Comparison of ENCODE assay signal across 10 mouse cellular contexts in the genomic region with DNA sequence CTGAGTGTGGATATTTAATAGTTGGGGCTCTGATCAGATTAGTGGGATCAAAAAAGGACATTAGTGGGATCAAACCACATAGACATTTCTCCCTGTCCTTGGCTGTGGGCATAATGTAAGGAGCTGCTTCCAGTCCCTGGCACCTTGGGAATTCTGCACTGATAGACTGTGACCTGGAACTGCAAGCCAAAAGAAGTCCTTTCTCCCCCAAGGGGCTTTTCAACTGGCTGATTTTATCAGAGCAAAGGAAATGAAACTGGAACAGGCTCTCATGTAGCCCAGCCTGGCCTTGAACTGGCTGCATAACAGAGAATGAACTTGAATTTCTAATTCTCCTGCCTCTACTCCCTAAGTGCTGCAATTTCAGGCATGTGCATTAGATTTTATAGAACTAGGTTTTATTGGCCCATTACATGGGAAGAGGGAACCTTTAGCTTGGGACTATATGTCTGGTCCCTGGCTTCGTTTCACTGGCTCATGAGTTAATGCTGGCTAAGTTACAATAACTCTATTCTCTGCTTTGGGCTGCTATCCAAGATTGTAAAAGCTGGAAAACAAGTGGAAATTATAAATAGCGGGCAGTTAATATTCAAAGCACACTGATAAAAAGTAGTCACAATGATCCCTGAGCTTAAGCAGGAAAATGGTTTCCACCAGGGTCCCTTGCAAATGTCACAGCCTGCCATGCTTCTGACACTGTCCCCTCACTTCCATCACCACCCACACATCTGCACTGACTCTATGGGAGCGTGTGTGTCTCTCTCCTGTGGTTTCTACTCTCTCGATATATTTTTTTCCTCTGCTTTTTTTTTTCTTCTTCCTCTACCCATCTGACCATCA.
DNase-seq lines count a peak whose midpoint lies in the region; ATAC-seq and TF ChIP-seq lines count a peak whose summit lies in the region.
"Had no signal": no experiment of that assay in that cellular context is flagged by ENCODE, and none has a peak within 500 bp of the region (broad histone marks: within the 10 kb centered on the region; RNA-seq: fewer than 3 reads in every experiment).

No protein-coding gene starts in this region.

- peaks cover 10% of the 10 kb centered on the region for H3K4me1 ChIP-seq in embryonic facial prominence, embryonic 13.5 days
- H3K4me1 ChIP-seq in embryonic facial prominence, embryonic 10.5 days = no peaks in the 10 kb centered on the region
- no peaks in the 10 kb centered on the region for H3K4me1 ChIP-seq in hindbrain, embryonic 16.5 days (ENCODE audit: control insufficient read depth, insufficient read depth, low read depth, low read length)
- no peaks in the 10 kb centered on the region for H3K4me1 ChIP-seq in hindbrain, embryonic 11.5 days (replicated peaks; ENCODE audit: control insufficient read depth, insufficient read depth, low read length)
- H3K4me1 ChIP-seq in lung, embryonic 16.5 days (replicated peaks; ENCODE audit: control insufficient read depth, insufficient read depth, low read length) = peaks cover 9% of the 10 kb centered on the region
- H3K4me1 ChIP-seq in lung, adult 2 months (ENCODE audit: control insufficient read depth, insufficient read depth, low read length) = no peaks in the 10 kb centered on the region
- H3K4me1 ChIP-seq in limb, embryonic 13.5 days = peaks cover 34% of the 10 kb centered on the region

- H3K4me2 ChIP-seq in embryonic facial prominence, embryonic 13.5 days = no peak overlapping the region
- H3K4me2 ChIP-seq in hindbrain, embryonic 16.5 days (ENCODE audit: low read length) = no peak overlapping the region
- no peak overlapping the region for H3K4me2 ChIP-seq in hindbrain, embryonic 11.5 days (replicated peaks; ENCODE audit: low read depth, low read length)
- H3K4me2 ChIP-seq in lung, embryonic 16.5 days (ENCODE audit: low read depth, low read length) = no peak overlapping the region
- H3K4me2 ChIP-seq in limb, embryonic 13.5 days (replicated peaks) = 0 out of 2 replicates have a peak overlapping the region, but pooled peaks have one; percentile 16

- no peaks in the 10 kb centered on the region for H3K36me3 ChIP-seq in embryonic facial prominence, embryonic 13.5 days
- H3K36me3 ChIP-seq in embryonic facial prominence, embryonic 10.5 days (replicated peaks) = no peaks in the 10 kb centered on the region
- no peaks in the 10 kb centered on the region for H3K36me3 ChIP-seq in hindbrain, embryonic 16.5 days (ENCODE audit: control insufficient read depth, insufficient read depth, low read length)
- H3K36me3 ChIP-seq in hindbrain, embryonic 11.5 days (ENCODE audit: control insufficient read depth, insufficient read depth, low read length) = no peaks in the 10 kb centered on the region
- no peaks in the 10 kb centered on the region for H3K36me3 ChIP-seq in lung, embryonic 16.5 days (ENCODE audit: control insufficient read depth, insufficient read depth, low read length)
- H3K36me3 ChIP-seq in limb, embryonic 13.5 days = no peaks in the 10 kb centered on the region

- no peak for DNase-seq in embryonic facial prominence, embryonic 10.5 days (ENCODE audit: low spot score)
- no peak for DNase-seq in hindbrain, embryonic 11.5 days (ENCODE audit: low spot score)
- no peak for DNase-seq in lung, adult 2 months
- DNase-seq in urinary bladder, postnatal 10 days (ENCODE audit: low spot score) = no peak
- DNase-seq: gastrocnemius, postnatal 14 days; kidney, postnatal 4 days had no signal

- no peak for ATAC-seq in embryonic facial prominence, embryonic 13.5 days (ENCODE audit: insufficient number of reproducible peaks, insufficient read depth, low FRiP score, low TSS enrichment, low read depth)
- peak; percentile 76 for ATAC-seq in hindbrain, embryonic 16.5 days
- no peak for ATAC-seq in hindbrain, embryonic 11.5 days (ENCODE audit: low FRiP score)
- ATAC-seq in lung, embryonic 16.5 days (ENCODE audit: low read depth) = peak; percentile 68
- peak; percentile 79 for ATAC-seq in limb, embryonic 13.5 days (ENCODE audit: low FRiP score, low read depth)

- H3K9me3 ChIP-seq in embryonic facial prominence, embryonic 13.5 days = no peaks in the 10 kb centered on the region
- H3K9me3 ChIP-seq in embryonic facial prominence, embryonic 10.5 days = no peaks in the 10 kb centered on the region
- H3K9me3 ChIP-seq in hindbrain, embryonic 16.5 days (ENCODE audit: control insufficient read depth, low read length) = no peaks in the 10 kb centered on the region
- no peaks in the 10 kb centered on the region for H3K9me3 ChIP-seq in hindbrain, embryonic 11.5 days (ENCODE audit: control insufficient read depth, low read length)
- no peaks in the 10 kb centered on the region for H3K9me3 ChIP-seq in lung, embryonic 16.5 days (ENCODE audit: control insufficient read depth, low read length)
- no peaks in the 10 kb centered on the region for H3K9me3 ChIP-seq in limb, embryonic 13.5 days

- H3K4me3 ChIP-seq in embryonic facial prominence, embryonic 13.5 days = no peak overlapping the region
- H3K4me3 ChIP-seq in embryonic facial prominence, embryonic 10.5 days = no peak overlapping the region
- H3K4me3 ChIP-seq in hindbrain, embryonic 16.5 days (ENCODE audit: low read length) = no peak overlapping the region
- H3K4me3 ChIP-seq in hindbrain, embryonic 11.5 days (ENCODE audit: low read depth, low read length) = no peak overlapping the region
- no peak overlapping the region for H3K4me3 ChIP-seq in lung, embryonic 16.5 days (ENCODE audit: low read length)
- no peak overlapping the region for H3K4me3 ChIP-seq in lung, adult 2 months (replicated peaks; ENCODE audit: extremely low read depth, low read depth, low read length)
- no peak overlapping the region for H3K4me3 ChIP-seq in limb, embryonic 13.5 days

- H3K9ac ChIP-seq in embryonic facial prominence, embryonic 13.5 days = no peak overlapping the region
- H3K9ac ChIP-seq in hindbrain, embryonic 16.5 days (ENCODE audit: low read depth, low read length) = no peak overlapping the region
- H3K9ac ChIP-seq in hindbrain, embryonic 11.5 days (ENCODE audit: low read depth, low read length) = no peak overlapping the region
- no peak overlapping the region for H3K9ac ChIP-seq in lung, embryonic 16.5 days (ENCODE audit: low read length)
- H3K9ac ChIP-seq in limb, embryonic 13.5 days = no peak overlapping the region

- WGBS in embryonic facial prominence, embryonic 13.5 days = 66% methylated on average over 4 of the region's 4 CpGs
- WGBS in embryonic facial prominence, embryonic 10.5 days = 86% methylated on average over 4 of the region's 4 CpGs
- WGBS in hindbrain, embryonic 16.5 days = 59% methylated on average over 4 of the region's 4 CpGs
- whole genome bisulfite sequencing in hindbrain, embryonic 11.5 days = 90% methylated on average over 4 of the region's 4 CpGs
- WGBS in lung, embryonic 16.5 days = 43% methylated on average over 4 of the region's 4 CpGs
- 48% methylated on average over 4 of the region's 4 CpGs for WGBS in lung, adult 2 months
- WGBS in limb, embryonic 13.5 days = 26% methylated on average over 4 of the region's 4 CpGs

- no peak for TF ChIP-seq CTCF in lung, adult 2 months (IDR thresholded peaks at IDR 0.05; ENCODE audit: insufficient read depth, low read length)

- peak overlapping the region; percentile 60; the same call in 1 of the 2 replicates for H3K27ac ChIP-seq in embryonic facial prominence, embryonic 13.5 days
- H3K27ac ChIP-seq in embryonic facial prominence, embryonic 10.5 days (replicated peaks) = no peak overlapping the region
- H3K27ac ChIP-seq in hindbrain, embryonic 16.5 days (ENCODE audit: low read depth, low read length) = peak overlapping the region; percentile 67
- H3K27ac ChIP-seq in hindbrain, embryonic 11.5 days (ENCODE audit: low read depth, low read length) = no peak overlapping the region
- peak overlapping the region; percentile 74 for H3K27ac ChIP-seq in lung, embryonic 16.5 days (ENCODE audit: low read length)
- peak overlapping the region; percentile 91 for H3K27ac ChIP-seq in limb, embryonic 13.5 days

- no peaks in the 10 kb centered on the region for H3K27me3 ChIP-seq in embryonic facial prominence, embryonic 13.5 days
- no peaks in the 10 kb centered on the region for H3K27me3 ChIP-seq in embryonic facial prominence, embryonic 10.5 days (replicated peaks; ENCODE audit: low read depth, poor library complexity, severe bottlenecking)
- H3K27me3 ChIP-seq in hindbrain, embryonic 16.5 days (replicated peaks; ENCODE audit: control insufficient read depth, insufficient read depth, low read length) = no peaks in the 10 kb centered on the region
- no peaks in the 10 kb centered on the region for H3K27me3 ChIP-seq in hindbrain, embryonic 11.5 days (ENCODE audit: control insufficient read depth, insufficient read depth, low read length)
- no peaks in the 10 kb centered on the region for H3K27me3 ChIP-seq in lung, embryonic 16.5 days (ENCODE audit: control insufficient read depth, insufficient read depth, low read depth, low read length)
- no peaks in the 10 kb centered on the region for H3K27me3 ChIP-seq in limb, embryonic 13.5 days

- no peak for TF ChIP-seq POLR2A in lung, adult 2 months (IDR thresholded peaks at IDR 0.05; ENCODE audit: borderline replicate concordance, extremely low read depth, low read depth, low read length)

Comparison
In these comparisons a context has a peak if more than half of its experiments do, and no peak if none do; other contexts are left out.
1. ATAC-seq: peak in hindbrain, embryonic 16.5 days (single experiment), lung, embryonic 16.5 days (single experiment) and limb, embryonic 13.5 days (single experiment); none in embryonic facial prominence, embryonic 13.5 days (single experiment) and hindbrain, embryonic 11.5 days (single experiment).
2. H3K27ac ChIP-seq: peak in embryonic facial prominence, embryonic 13.5 days (single experiment), hindbrain, embryonic 16.5 days (single experiment), lung, embryonic 16.5 days (single experiment) and limb, embryonic 13.5 days (single experiment); none in embryonic facial prominence, embryonic 10.5 days (single experiment) and hindbrain, embryonic 11.5 days (single experiment).